Mouse (Mus musculus): ENCODE measurements around the gene Car14.
"Not testable (repeated sequence)": the region's sequence is repeated elsewhere in the genome, so short reads cannot be mapped to it uniquely, and the experiment has no call there.

Car14 gene

GRCm38 (mm10) chr3:95904568-95904967 is at the start of gene Car14:
Gene Car14, minus strand, starts transcription at chr3:95904691.
- DNase-seq (ENCODE audit: low read depth, low spot score): no peak

DNA sequence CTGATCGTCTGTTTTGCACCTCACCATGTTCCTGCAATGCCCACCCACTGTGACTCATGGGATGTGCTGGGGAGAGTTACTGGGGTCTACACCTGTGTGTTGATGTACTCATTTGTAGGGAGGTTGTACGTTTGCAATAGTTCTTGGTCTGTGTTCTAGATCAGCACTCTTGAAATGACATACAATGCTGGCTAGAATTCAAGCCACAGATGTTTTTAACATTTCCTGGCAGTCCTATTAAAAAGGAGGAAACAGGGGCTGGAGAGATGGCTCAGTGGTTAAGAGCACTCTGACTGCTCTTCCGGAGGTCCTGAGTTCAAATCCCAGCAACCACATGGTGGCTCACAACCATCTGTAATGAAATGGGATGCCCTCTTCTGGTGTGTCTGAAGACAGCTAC is 49.0 kb upstream of the Car14 start:
- DNase-seq (ENCODE audit: low read depth, low spot score): no peak

GRCm38 (mm10) chr3:95953023-95953422 is 48.5 kb upstream of the Car14 start:
- DNase-seq (ENCODE audit: low read depth, low spot score): no peak

- DNase-seq (ENCODE audit: low read depth, low spot score): not testable (repeated sequence)
Observed at GRCm38 (mm10) chr3:95951566-95951965, 47.1 kb upstream of the Car14 start.

DNA sequence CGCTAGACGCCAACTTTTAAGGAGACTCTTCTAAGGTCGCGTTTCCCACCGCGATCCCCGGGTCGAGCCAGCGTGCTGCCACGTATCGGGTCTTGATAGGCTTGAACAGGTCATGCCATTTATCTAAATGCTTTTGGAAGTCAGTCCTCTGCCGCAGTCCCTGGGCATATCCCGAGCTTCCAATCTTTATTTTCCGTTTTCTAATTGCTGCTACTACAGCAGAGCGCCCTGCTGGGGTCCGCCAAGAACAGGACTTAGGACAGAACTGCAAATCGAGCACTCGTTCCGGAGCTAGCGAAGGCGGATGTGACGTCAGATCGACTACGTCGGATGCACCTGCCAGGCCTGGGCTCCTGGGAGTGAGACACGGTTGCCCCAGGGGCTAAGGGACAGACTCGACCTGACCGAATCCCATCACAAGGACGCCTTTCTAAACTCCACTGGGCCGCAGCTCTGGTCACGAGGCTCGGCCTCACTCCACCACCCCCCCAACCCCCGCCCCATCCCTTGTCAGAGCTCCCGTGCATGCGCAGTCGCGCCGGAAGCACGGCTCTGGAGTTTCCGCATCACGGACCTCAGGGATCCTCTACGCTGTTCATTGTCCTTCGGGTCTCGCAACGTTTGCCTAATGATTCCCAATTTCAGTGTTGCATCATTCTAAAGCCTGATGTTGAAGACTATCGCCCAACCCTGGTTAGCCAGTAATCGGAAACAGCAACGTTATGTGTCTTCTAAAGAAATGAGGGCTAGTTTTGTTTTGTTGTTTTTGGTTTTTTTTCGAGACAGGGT is 46.5 kb upstream of the Car14 start:
- DNase-seq (ENCODE audit: low read depth, low spot score): peak; percentile 85

- no peak for DNase-seq (ENCODE audit: low read depth, low spot score)
Observed at GRCm38 (mm10) chr3:95948325-95948724, 43.8 kb upstream of the Car14 start.

DNA sequence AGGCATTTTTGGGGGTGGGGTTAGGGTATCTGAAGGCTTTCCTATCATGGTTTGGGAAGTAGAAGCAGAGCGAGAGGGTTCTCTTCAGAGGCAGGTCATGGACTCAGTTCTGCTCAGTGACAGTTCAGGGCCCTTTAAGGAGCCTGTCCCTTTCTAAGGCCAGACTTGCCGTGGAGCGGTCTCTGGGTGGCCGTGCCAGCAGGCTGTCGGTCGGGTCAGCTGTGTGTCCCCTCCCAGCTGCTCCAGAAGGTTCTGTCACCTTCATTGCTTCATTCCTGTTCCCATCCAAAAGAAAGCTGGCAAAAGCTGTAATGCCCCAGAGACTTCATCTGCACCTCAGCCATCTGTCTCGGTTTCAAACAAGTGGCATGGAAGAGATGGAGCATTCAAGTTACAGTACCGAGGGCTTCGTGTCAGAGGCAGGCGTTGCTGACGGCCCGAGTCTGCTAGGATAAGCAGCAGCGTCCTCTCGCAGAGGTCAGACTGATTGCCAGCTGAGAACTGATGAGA is 41.3 kb upstream of the Car14 start:
- no peak for DNase-seq (ENCODE audit: low read depth, low spot score)

GRCm38 (mm10) chr3:95944742-95945141 is 40.3 kb upstream of the Car14 start:
- DNase-seq (ENCODE audit: low read depth, low spot score): no peak

- no peak for DNase-seq (ENCODE audit: low read depth, low spot score)
Observed at GRCm38 (mm10) chr3:95943226-95943625, 38.7 kb upstream of the Car14 start.

- no peak for DNase-seq (ENCODE audit: low read depth, low spot score)
Observed at GRCm38 (mm10) chr3:95942749-95943148, 38.3 kb upstream of the Car14 start.

- DNase-seq (ENCODE audit: low read depth, low spot score): no peak
Observed at GRCm38 (mm10) chr3:95938835-95939234, 34.3 kb upstream of the Car14 start.

DNA sequence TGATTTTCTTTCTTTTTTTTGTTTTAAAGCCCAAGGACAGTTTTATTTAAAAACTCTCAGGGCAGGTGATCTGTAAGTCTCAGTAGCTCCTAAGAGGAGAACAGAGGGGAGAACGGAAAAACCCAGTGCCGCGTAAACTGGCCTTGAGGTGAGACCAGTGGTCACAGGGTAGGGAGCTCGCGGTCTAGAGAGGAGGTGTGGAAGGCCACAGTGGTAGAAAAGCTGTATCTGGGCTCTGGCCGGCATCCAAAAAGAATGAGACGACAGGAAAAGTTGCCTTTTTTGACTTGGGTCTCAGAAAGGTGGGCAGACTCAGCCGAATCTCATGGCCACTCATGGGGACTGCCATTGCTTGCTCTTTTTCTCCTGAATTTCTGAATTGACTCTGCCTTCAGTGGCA is 33.7 kb upstream of the Car14 start:
- DNase-seq (ENCODE audit: low read depth, low spot score): no peak

DNA sequence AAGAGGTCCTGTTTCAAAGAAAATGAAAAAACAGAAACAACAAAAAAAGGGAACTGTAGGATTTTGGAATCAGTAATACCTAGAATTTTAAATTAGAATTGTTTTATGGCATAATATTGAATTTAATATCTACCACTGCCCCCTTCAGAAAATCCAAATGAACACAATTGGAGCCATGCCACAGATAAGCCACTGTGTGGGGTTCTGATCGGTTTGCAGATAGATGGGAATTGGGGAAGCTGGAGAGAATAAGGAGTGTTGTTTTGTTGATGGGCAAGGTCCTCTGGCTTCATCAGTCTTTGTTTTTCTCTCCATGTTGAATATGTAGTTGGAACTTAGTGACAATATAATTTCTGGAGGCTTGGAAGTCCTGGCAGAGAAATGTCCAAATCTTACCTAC is 30.0 kb upstream of the Car14 start:
- DNase-seq (ENCODE audit: low read depth, low spot score): no peak

DNA sequence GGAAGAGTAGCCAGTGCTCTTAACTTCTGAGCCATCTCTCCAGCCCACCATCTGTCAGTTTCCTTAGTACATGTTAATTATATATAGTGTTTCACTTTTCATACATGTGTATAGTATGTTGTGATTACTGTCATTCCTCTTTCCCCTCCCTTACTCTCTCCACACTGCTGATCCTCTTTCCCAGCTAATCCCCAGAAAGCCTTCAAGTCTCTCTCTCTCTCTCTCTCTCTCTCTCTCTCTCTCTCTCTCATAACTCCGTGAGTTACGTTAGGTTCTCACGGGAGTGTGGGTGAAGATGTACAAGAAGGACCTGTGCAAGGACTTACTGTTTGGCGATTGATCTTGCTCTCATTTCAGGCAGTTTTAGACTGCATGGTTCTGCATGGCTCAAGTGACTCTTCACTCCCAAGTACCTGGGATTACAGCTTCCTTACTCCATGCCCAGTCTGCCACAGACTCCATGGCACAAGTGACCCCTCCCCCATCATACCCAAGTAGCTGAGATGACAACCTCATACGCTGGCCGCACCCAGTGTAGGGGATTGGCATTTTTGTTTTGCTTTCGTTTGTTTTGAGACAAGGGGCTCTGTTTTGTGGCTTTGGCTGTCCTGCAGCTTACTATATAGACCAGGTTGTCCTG is 28.7 kb upstream of the Car14 start:
- DNase-seq (ENCODE audit: low read depth, low spot score): peak; percentile 80

DNA sequence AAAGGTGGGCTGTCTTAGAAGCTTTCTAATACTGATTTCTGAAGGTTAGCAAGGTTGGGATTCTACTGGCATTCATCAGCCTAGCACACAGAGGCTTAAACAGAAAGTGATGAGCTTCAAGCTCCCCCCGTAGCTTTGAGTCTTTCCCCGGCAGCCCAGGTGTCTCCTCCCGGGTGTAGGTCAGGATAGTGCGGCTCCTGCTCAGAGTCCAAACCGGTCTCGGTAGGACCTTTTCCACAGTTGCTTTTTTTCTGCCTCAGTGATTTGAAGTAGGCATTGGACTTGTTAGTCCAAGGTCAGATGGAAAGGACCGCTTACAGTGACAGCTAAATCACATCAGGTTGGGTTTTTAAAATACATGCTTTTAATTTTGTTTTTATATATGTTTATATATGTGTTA is 28.1 kb upstream of the Car14 start:
- no peak for DNase-seq (ENCODE audit: low read depth, low spot score)

GRCm38 (mm10) chr3:95932157-95932556 is 27.7 kb upstream of the Car14 start:
- no peak for DNase-seq (ENCODE audit: low read depth, low spot score)

GRCm38 (mm10) chr3:95931471-95931870 is 27.0 kb upstream of the Car14 start:
- DNase-seq (ENCODE audit: low read depth, low spot score): no peak

GRCm38 (mm10) chr3:95930471-95930789 is 25.9 kb upstream of the Car14 start:
- DNase-seq (ENCODE audit: low read depth, low spot score): no peak

- DNase-seq (ENCODE audit: low read depth, low spot score): peak; percentile 40
Observed at GRCm38 (mm10) chr3:95929581-95930470, 25.3 kb upstream of the Car14 start.

GRCm38 (mm10) chr3:95928658-95929503 is 24.4 kb upstream of the Car14 start, which contains the start of gene Anp32e:
Gene Anp32e, plus strand, starts transcription at chr3:95929246.
- DNase-seq (ENCODE audit: low read depth, low spot score): peak; percentile 99

DNA sequence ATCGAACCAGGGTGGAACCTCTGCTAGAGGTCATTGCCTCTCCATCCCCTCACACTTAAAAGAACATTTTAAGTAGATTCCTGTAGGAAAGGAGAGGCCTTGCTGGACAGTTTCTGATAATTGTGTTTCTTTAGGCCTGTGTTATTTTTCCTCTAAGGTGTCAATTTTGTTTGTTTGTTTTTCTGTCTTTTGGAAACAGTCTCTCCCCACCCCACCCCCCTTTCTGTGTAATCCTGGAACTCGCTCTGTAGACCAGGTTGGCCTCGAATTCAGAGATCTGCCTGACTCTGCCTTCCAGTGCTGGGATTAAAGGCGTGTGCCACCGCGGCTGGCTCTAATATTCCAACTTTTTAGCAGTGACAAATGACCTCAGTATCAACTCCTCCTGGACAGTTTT is 23.8 kb upstream of the Car14 start:
- no peak for DNase-seq (ENCODE audit: low read depth, low spot score)

All from retina, postnatal 7 days (tissue).